Mouse (Mus musculus) gastrocnemius, postnatal 4 days (tissue): ENCODE data around the gene Hist2h2ac. TPM values are rescaled to one million over a fixed set of nuclear protein-coding genes. Genes with fewer than 3 reads are reported as not detected.
"Not testable (repeated sequence)": the region's sequence is repeated elsewhere in the genome, so short reads cannot be mapped to it uniquely, and the experiment has no call there.

Experiments used
- DNase-seq, 2 experiments: peaks; one replicate each; pipeline ENCODE4 v3.0.0; 2021 to 2022; ENCODE audit warnings: low spot score in 2 of 2, mixed read lengths in 2 of 2
- microRNA-seq: library from miRNA; unstranded; fragments of <30 nt; microRNA quantifications from one replicate; pipeline ENCODE4 v1.2.0, GENCODE M21; 2021
- total RNA-seq, 2 experiments: library from RNA; stranded (reverse); gene quantifications; 2 replicates each; pipeline ENCODE4 v1.2.3; 2021

Hist2h2ac gene
- total RNA-seq, 2 experiments from 2014 or later = 126 to 168 TPM

DNA sequence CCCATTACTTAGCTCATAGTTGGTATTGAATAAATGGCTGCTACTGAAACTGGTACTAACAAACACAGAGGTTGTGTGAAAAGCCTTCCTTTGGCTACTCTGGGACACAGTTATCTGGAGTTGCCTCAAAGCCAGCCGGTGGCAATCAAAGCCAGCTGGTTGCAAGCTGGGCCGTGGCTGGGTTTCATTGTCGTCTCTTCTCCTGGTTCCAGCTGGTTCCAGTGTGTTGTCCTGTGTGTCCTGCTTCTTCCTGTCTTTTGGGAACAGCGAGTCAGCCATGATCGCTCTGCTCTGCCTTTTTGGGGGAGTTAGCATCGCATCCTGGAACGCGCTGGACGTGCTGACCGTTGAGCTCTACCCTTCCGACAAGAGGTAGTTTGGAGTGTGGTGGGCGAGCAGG is 27.7 kb downstream of the Hist2h2ac start:
- no peak for DNase-seq

DNA sequence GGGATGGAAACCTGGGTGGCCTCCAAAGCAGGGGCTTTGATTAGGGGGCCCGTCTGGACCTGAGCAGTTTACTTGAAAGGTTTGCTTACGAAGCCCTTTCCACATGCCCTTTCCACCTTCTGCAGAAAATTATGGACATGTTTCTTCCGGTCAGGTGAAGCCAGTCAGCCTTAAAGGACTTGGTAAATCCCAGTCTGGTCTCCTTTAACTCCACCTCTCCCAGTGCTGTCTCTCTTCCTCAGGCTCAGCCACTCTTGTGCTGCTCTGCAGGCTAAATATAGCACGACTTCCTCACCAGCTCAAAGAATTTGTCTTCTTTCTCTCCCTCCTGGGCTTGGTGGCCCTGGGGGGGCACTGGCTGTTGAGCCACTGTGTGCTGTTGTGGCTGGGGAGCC is 38.3 kb downstream of the Hist2h2ac start:
- DNase-seq = no peak

DNA sequence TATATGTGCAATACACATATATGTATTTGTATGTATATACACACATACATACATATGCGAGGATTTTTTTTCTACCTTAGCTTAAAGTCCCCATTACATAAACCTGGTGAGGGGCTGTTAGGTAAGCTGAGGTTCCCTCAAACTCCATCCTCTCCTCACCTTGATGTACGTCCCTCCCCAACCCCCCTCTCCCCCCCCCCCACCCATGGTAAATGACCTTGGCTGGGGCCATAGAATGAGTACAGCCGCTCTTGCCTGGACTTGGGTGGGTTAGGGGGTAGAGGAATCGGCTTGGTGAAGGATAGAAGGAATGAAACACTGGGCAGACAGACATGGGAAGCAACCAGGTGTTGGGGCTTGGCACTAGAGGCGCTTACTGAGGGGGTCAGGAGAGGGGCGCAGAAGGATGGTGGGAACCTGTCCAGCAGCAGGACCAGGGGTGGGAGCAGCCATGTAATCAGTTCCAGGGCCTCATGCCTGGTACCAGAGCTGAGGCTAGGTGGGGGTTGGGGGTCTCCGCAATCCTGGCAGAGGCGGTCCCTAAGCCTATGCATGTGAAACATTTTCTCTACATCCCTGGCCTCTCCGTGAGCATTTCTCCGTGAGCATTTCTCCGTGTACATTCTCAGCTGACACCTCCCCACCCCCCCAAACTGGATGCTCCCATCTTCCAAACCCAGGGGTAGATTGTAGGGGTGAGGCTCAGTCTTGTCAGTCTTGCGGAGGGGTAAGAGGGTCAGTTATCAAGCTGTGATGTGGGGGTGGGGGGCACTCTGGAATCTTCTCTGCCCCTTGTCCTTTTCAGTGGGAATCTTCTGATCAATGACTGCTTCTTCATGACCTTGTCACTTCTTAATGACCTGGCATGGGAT is 38.9 kb downstream of the Hist2h2ac start:
- no peak for DNase-seq

DNA sequence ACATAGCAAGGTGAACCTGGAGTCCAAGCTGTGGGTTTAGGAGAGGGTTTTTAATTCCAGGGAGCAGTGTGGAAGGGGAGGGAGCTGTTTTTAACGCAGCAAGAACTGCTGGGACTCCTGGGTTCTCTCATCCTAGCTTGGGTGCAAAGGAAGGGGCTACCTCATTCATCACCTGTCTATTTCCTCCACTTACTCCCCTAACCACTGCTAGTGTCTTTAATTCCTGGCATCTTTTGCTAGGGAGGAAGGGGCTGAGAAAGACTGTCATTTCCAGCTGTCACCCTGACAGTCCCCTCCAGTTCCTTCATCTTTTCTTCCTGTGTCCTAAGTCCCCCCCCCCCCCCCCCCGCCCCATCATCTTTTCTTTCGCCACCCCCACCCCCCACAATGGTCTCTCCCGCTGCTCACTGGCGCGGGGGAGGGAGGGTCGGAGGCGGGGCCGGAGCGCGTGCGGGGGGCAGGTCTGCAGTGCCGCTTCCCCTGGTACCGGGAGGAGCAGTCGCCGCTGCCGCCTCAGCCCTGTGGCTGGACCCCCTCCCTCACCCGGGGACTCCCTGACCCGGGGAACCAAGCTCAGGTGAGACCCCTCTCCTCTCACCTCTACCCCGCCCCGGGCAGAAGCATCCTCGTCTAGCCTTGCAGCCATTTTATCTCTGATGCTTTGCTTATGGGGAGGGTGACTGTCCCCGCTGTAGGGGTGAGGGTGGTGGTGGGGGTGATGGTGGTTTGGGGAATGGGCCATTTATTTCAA is 39.8 kb downstream of the Hist2h2ac start, which contains the start of gene Sv2a:
Gene Sv2a (plus strand): TSS at position 425 of the 751 bp plus-strand sequence.
- no peak for DNase-seq

DNA sequence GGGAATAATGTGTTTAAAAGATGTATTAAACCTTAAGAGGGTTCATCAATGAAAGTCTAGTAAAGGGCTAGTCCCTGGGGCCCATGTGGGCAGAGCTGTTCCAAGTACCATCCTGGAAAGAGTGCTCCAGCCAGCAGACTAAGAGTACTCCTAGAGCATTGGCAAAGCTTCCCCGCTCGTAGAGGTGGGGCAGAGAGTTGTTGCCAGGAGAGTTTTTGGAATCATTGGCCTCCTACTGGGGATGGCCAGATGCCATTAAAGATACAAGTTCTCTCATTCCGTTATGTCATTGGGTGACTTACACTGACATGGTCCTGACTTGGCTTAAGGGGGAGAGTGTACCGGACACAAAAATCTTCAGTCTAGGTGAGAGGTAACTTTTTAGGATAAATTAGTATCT is 41.1 kb downstream of the Hist2h2ac start:
- DNase-seq = no peak

GRCm38 (mm10) chr3:96178902-96179301 is 41.8 kb downstream of the Hist2h2ac start:
- DNase-seq = no peak

GRCm38 (mm10) chr3:96178427-96178826 is 42.3 kb downstream of the Hist2h2ac start:
- DNase-seq = no peak

DNA sequence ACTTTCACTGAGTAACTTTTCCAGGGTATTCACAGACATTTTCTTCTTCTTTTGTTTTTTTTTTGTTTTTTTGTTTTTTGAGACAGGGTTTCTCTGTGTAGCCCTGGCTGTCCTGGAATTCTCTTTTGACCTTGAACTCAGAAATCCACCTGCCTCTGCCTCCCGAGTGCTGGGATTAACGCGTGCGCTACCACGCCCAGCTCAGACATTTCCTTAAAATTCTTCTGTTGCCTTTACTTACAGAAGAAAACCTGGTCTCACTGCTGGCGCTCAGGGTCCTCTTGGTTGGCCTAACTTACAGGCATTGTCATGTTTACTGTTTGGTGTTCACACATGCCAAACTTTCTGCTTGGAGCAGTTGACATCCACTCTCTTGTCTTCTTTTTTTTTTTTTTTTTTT is 45.4 kb downstream of the Hist2h2ac start:
- no peak for DNase-seq

GRCm38 (mm10) chr3:96174042-96174441 is 46.6 kb downstream of the Hist2h2ac start:
- not testable (repeated sequence) for DNase-seq

DNA sequence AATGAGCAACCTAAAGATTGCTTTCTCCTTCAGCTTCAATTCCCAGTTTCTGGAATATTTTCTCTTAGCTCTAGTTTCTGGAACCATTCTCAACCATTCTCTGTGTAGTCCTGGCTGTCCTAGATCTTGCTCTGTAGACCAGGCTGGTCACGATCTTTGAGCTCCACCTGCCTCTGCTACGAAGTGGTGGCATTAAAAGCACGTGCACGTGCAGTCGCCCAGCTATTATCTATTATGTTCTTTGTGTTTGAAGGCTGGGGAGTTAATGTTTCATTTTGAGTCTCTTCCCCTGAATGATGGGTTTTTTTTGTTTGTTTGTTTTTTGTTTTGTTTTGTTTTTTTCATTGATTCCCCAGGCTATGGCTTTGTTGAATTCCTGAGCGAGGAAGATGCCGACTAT is 47.5 kb downstream of the Hist2h2ac start:
- DNase-seq = no peak

DNA sequence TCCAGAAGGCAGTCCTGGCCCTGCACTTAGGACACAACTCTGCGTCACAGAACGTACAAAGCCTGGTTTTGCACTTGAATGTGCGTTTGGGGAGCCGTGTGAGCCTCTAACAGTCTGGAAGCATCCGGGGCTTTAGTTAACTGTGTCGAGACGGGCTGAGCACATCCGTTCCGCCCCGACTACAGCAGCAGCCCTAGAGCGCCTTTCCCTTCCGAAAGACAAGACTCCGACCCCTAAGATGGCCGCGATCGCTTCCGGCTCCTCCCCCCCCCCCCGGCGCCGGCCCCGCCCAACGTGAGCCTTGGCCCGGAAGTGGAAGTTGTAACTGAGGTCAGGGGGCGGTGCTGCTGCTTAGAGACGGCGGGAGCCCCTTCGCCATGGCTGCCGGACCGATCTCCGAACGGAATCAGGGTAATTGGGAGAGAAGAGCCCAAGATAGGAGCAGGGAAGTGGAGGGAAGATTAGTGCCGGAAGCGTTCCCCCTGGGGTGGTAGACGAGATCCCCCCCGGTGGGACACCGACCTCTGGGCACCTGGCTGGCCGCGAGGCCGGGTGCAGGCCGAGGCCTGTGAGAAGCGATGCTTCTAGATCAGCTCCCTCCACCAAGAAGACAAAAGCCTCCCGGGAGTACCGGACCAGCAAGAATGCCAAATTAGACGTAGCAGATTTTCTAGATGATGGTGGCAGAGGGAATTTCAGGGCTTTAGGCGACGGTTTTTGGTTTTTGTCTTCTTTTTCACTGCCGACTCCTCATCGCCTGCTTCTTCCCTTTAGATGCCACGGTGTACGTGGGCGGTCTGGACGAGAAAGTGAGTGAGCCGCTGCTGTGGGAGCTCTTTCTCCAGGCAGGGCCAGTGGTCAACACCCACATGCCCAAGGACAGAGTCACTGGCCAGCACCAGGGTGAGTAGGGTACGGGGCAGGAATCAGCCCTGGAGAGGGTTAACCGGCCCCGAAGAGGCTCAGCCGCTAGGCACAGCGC is 48.2 kb downstream of the Hist2h2ac start, which contains the start of gene Sf3b4:
Gene Sf3b4 (plus strand): TSS at position 136 of the 982 bp plus-strand sequence.
- peak; percentile 75 to 86 for DNase-seq

DNA sequence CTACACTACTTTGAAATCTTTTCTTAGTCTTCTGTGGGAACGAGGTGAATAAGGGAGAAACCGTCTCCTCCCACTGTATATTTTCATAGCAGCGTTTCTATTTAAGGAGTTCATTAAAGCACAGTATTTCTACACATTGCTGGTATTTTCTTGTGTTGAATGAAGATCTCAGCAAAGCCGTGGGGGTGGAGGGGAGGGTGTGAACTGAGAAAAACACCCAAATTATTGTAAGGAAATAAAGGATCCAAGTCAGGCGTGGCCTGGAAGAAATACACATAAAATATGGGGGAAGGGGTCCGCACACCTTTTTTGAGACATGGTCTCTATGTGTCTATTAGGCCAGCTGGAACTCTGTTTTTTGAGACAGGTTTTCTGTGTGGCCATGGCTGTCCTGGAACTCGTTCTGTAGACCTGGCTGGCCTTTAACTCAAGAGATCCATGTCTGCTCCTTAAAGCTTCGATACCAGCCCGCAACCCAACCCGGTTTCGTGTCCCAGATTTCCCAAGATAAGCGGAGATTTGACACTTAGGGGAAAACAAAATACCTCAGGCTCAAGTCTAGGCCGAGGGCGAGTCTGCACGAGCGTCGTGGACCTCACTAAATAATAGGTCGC is 49.0 kb downstream of the Hist2h2ac start:
- DNase-seq = no peak

- no peak for DNase-seq
Observed at GRCm38 (mm10) chr3:96170976-96171545, 49.6 kb downstream of the Hist2h2ac start.

Small RNA genes within 50 kb of the gene (microRNA-seq; reads per million reads assigned to microRNA genes)
- not detected for gene Gm44492
- gene Gm47311 = not detected
- gene Gm47313 = not detected

Other genes with a start within 250 kb of the Hist2h2ac start
- gene Plekho1, start 224.9 kb downstream of the Hist2h2ac start, total RNA-seq = 10 to 100 TPM; 94.2 to 97.4 TPM
- 10 to 100 TPM; 24.5 to 32.6 TPM for gene Vps45, start 162.4 kb downstream of the Hist2h2ac start, total RNA-seq
- 10 to 100 TPM; 61.0 to 65.7 TPM for gene Otud7b, start 116.4 kb downstream of the Hist2h2ac start, total RNA-seq
- gene Mtmr11, start 58.9 kb downstream of the Hist2h2ac start, total RNA-seq = 1 to 10 TPM; 9.3 to 9.7 TPM
- gene Sf3b4, start 48.5 kb downstream of the Hist2h2ac start, total RNA-seq = 10 to 100 TPM; 32.9 to 34.6 TPM
- gene Sv2a, start 39.7 kb downstream of the Hist2h2ac start, total RNA-seq = 1 to 10 TPM; 2.2 to 2.3 TPM
- 10 to 100 TPM; 20.4 to 23.2 TPM for gene Bola1, start 1.2 kb downstream of the Hist2h2ac start, total RNA-seq
- gene Hist2h2ab, start 1.0 kb downstream of the Hist2h2ac start, total RNA-seq = 10 to 100 TPM; 15.6 TPM
- gene Hist2h2be, start 239 bp upstream of the Hist2h2ac start, total RNA-seq = 1 to 10 TPM; 3.2 to 3.8 TPM
- 100 to 1,000 TPM; 150 TPM for gene Hist2h3c2, start 18.2 kb upstream of the Hist2h2ac start, total RNA-seq
- gene Hist2h2aa2, start 19.4 kb upstream of the Hist2h2ac start, total RNA-seq = 1,000 to 10,000 TPM; 1,169 to 1,327 TPM
- 10 to 100 TPM; 12.3 to 14.6 TPM for gene Hist2h2aa1, start 24.6 kb upstream of the Hist2h2ac start, total RNA-seq
- gene Hist2h3c1, start 25.8 kb upstream of the Hist2h2ac start, total RNA-seq = under 1 TPM in 1 of 2 experiments, not detected in 1; 0.44 TPM
- gene Hist2h4, start 42.4 kb upstream of the Hist2h2ac start, total RNA-seq = 10 to 100 TPM; 74.6 to 96.7 TPM
- gene Hist2h3b, start 47.8 kb upstream of the Hist2h2ac start, total RNA-seq = 100 to 1,000 TPM; 677 to 879 TPM
- 100 to 1,000 TPM; 676 to 744 TPM for gene Hist2h2bb, start 48.9 kb upstream of the Hist2h2ac start, total RNA-seq
- gene Fcgr1, start 73.1 kb upstream of the Hist2h2ac start, total RNA-seq = 1 to 10 TPM; 1.6 to 1.7 TPM
- gene BC107364, start 231.4 kb upstream of the Hist2h2ac start, total RNA-seq = not detected